Mouse (Mus musculus) limb, embryonic 11.5 days (tissue): ENCODE data around the gene Sdcbp2. TPM values are rescaled to one million over a fixed set of nuclear protein-coding genes. Genes with fewer than 3 reads are reported as not detected.

Experiments
- ATAC-seq: fragments of 200-750 bp; cut with Nextera tagmentation; 2 replicates; pipeline ENCODE4 v1.8.0; 2017; ENCODE audit warnings: low read depth; ENCODE audit not compliant: insufficient number of reproducible peaks, low FRiP score, low TSS enrichment
- DNase-seq: peaks from one replicate; pipeline ENCODE4 v3.0.0-alpha.2; 2015; ENCODE audit warnings: low spot score
- H3K27ac ChIP-seq: fragments of 300-500 bp; sonication (generic); replicated peaks from 2 replicates; pipeline ENCODE4 v1.5.1; 2014; ENCODE audit warnings: low read depth, mild to moderate bottlenecking, low read length
- H3K27me3 ChIP-seq: fragments of 300-500 bp; sonication (generic); 2 replicates; pipeline ENCODE4 v1.6.1; 2014; ENCODE audit warnings: mild to moderate bottlenecking, low read length, mixed read lengths; ENCODE audit not compliant: control insufficient read depth, insufficient read depth
- H3K36me3 ChIP-seq: fragments of 300-500 bp; sonication (generic); 2 replicates; pipeline ENCODE4 v1.6.1; 2014; ENCODE audit warnings: mild to moderate bottlenecking, low read length, moderate library complexity, mixed read lengths; ENCODE audit not compliant: control insufficient read depth, insufficient read depth
- H3K4me1 ChIP-seq: fragments of 300-500 bp; sonication (generic); 2 replicates; pipeline ENCODE4 v1.6.1; 2014; ENCODE audit warnings: low read length, mixed read lengths; ENCODE audit not compliant: control insufficient read depth, insufficient read depth
- H3K4me2 ChIP-seq: fragments of 300-500 bp; sonication (generic); 2 replicates; pipeline ENCODE4 v1.6.1; 2014; ENCODE audit warnings: low read depth, mild to moderate bottlenecking, moderate library complexity; ENCODE audit not compliant: severe bottlenecking
- H3K4me3 ChIP-seq: fragments of 300-500 bp; sonication (generic); 2 replicates; pipeline ENCODE4 v1.5.1; 2014; ENCODE audit warnings: low read depth, low read length
- H3K9ac ChIP-seq: fragments of 300-500 bp; sonication (generic); 2 replicates; pipeline ENCODE4 v1.6.1; 2014; ENCODE audit warnings: mild to moderate bottlenecking, low read length
- H3K9me3 ChIP-seq: fragments of 300-500 bp; sonication (generic); 2 replicates; pipeline ENCODE4 v1.6.1; 2016; ENCODE audit warnings: low read length; ENCODE audit not compliant: control insufficient read depth
- WGBS: fragments of 180-500 bp; shearing (Covaris S2); extraction: QIAGEN DNeasy Blood & Tissue Kit; methylation state at CpG from one replicate; pipeline ENCODE4 v1.1.7; 2014; 5-methylcytosine and 5-hydroxymethylcytosine counted together
- polyA plus RNA-seq: library from polyadenylated mRNA; unstranded; fragments of >200 nt; fragmentation: Nextera tagmentation; extraction: Ambion mirVana; gene quantifications from 2 replicates; pipeline ENCODE4 v1.2.1, GENCODE M21; 2014

Sdcbp2 gene
- polyA plus RNA-seq, 1 experiment from 2014 or later: 0.48 TPM

GRCm38 (mm10) chr2:151536618-151536974 lies 35.8 kb upstream of the Sdcbp2 start:
- ATAC-seq (no peak), DNase-seq (no peak)
- no peak overlapping the region for H3K4me3 ChIP-seq
- WGBS: 80% methylated on average over 5 of the region's 5 CpGs
- no peak overlapping the region for H3K9ac ChIP-seq
- H3K4me1 ChIP-seq: 0 out of 2 replicates have a peak, but pooled peaks cover 2% of the 10 kb centered on the region
- H3K27ac ChIP-seq: no peak overlapping the region
- no peaks in the 10 kb centered on the region for H3K36me3 ChIP-seq
- no peaks in the 10 kb centered on the region for H3K27me3 ChIP-seq
- no peaks in the 10 kb centered on the region for H3K9me3 ChIP-seq
- no peak overlapping the region for H3K4me2 ChIP-seq

GRCm38 (mm10) chr2:151538646-151539045 lies 33.8 kb upstream of the Sdcbp2 start:
- no peak overlapping the region for H3K27ac ChIP-seq
- ATAC-seq (no peak), DNase-seq (no peak)
- peaks cover 7% of the 10 kb centered on the region; the same call in 1 of the 2 replicates for H3K4me1 ChIP-seq
- no peak overlapping the region for H3K9ac ChIP-seq
- 57% methylated on average over 4 of the region's 4 CpGs for WGBS
- H3K9me3 ChIP-seq: no peaks in the 10 kb centered on the region
- no peak overlapping the region for H3K4me3 ChIP-seq
- H3K36me3 ChIP-seq: no peaks in the 10 kb centered on the region
- no peaks in the 10 kb centered on the region for H3K27me3 ChIP-seq
- no peak overlapping the region for H3K4me2 ChIP-seq

- Histone ChIP-seq H3K27me3 (no peaks in the 10 kb centered on the region), H3K27ac (peak within 1 kb of the TSS; percentile 86), H3K4me2 (peak within 1 kb of the TSS; percentile 81), H3K4me1 (peaks cover 13% of the 10 kb centered on the region; the same call in 1 of the 2 replicates), H3K9ac (peak within 1 kb of the TSS; percentile 95), H3K36me3 (peaks cover 2% of the 10 kb centered on the region; the same call in 1 of the 2 replicates), H3K4me3 (peak within 1 kb of the TSS; percentile 93), H3K9me3 (no peaks in the 10 kb centered on the region)
- under 1% methylated on average over 85 of the region's 93 CpGs for WGBS
- DNase-seq: peak; percentile 97
- peak; percentile 95 for ATAC-seq
These were observed 29.9 kb upstream of the Sdcbp2 start, which contains the start of gene Fkbp1a for GRCm38 (mm10) chr2:151542323-151543062. Fkbp1a (plus strand) TSS chr2:151542483.

GRCm38 (mm10) chr2:151543063-151543895 lies 29.1 kb upstream of the Sdcbp2 start:
- DNase-seq: peak; percentile 39

GRCm38 (mm10) chr2:151544673-151545072 lies 27.7 kb upstream of the Sdcbp2 start:
- H3K9ac ChIP-seq: no peak overlapping the region

More at GRCm38 (mm10) chr2:151543063-151543895, 29.1 kb upstream of the Sdcbp2 start:
- 2% methylated on average over 21 of the region's 21 CpGs for WGBS
- 0 out of 2 replicates have a peak, but pooled peaks have one; percentile 7 for ATAC-seq
- Histone ChIP-seq H3K4me1 (peaks cover 13% of the 10 kb centered on the region; the same call in 1 of the 2 replicates), H3K9ac (peak overlapping the region; percentile 95), H3K36me3 (peaks cover 5% of the 10 kb centered on the region; the same call in 1 of the 2 replicates), H3K27ac (no peak overlapping the region), H3K9me3 (no peaks in the 10 kb centered on the region), H3K27me3 (no peaks in the 10 kb centered on the region), H3K4me2 (peak overlapping the region; percentile 81), H3K4me3 (peak overlapping the region; percentile 93)

GRCm38 (mm10) chr2:151546571-151546970 lies 25.9 kb upstream of the Sdcbp2 start:
- WGBS: 90% methylated on average over 4 of the region's 4 CpGs
- H3K9ac ChIP-seq: no peak overlapping the region
- peaks cover 11% of the 10 kb centered on the region; the same call in 1 of the 2 replicates for H3K4me1 ChIP-seq
- DNase-seq (no peak), ATAC-seq (no peak)
- H3K4me2 ChIP-seq: no peak overlapping the region
- H3K36me3 ChIP-seq: peaks cover 8% of the 10 kb centered on the region; the same call in 1 of the 2 replicates
- no peaks in the 10 kb centered on the region for H3K9me3 ChIP-seq
- no peak overlapping the region for H3K27ac ChIP-seq
- H3K27me3 ChIP-seq: no peaks in the 10 kb centered on the region
- no peak overlapping the region for H3K4me3 ChIP-seq

More at GRCm38 (mm10) chr2:151544673-151545072, 27.7 kb upstream of the Sdcbp2 start:
- DNase-seq (no peak), ATAC-seq (no peak)
- Histone ChIP-seq H3K27me3 (no peaks in the 10 kb centered on the region), H3K36me3 (peaks cover 5% of the 10 kb centered on the region; the same call in 1 of the 2 replicates), H3K4me2 (no peak overlapping the region), H3K4me1 (peaks cover 13% of the 10 kb centered on the region; the same call in 1 of the 2 replicates), H3K27ac (no peak overlapping the region), H3K9me3 (no peaks in the 10 kb centered on the region), H3K4me3 (no peak overlapping the region)
- 90% methylated on average over 6 of the region's 6 CpGs for WGBS

- DNase-seq (no peak), ATAC-seq (no peak)
- Histone ChIP-seq H3K9me3 (no peaks in the 10 kb centered on the region), H3K4me2 (no peak overlapping the region), H3K27ac (no peak overlapping the region), H3K27me3 (no peaks in the 10 kb centered on the region), H3K4me3 (no peak overlapping the region), H3K9ac (no peak overlapping the region), H3K4me1 (no peaks in the 10 kb centered on the region), H3K36me3 (peaks cover 11% of the 10 kb centered on the region; the same call in 1 of the 2 replicates)
- 91% methylated on average over 3 of the region's 3 CpGs for WGBS
These were observed 22.8 kb upstream of the Sdcbp2 start for GRCm38 (mm10) chr2:151549615-151550121.
